Mouse (Mus musculus): ENCODE data around the gene Sdhc.
"Not testable (repeated sequence)": the region's sequence is repeated elsewhere in the genome, so short reads cannot be mapped to it uniquely, and the experiment has no call there.

The Sdhc gene

GRCm38 (mm10) chr1:171078419-171078818 is 72.0 kb downstream of the Sdhc start:
- DNase-seq = not testable (repeated sequence)

GRCm38 (mm10) chr1:171077955-171078354 is 72.4 kb downstream of the Sdhc start:
- peak; percentile 58 for DNase-seq

DNA sequence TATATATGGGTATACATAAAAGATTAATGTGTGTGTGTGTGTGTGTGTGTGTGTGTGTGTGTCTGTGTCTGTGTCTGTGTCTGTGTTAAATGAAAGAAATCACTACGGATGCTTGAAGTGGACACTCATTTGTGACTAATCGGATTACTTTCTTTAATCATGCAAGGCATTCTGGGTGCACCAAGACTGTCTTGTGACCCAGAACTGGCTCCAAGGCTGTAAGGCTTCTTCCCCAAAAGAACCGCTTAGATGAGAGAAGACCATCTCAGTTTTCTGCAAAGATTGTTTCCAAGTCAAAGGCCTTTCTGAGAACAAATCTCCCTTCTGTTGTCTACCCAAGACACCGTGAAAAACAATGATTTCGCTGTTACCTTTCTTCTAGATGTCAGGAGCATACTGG is 73.2 kb downstream of the Sdhc start:
- DNase-seq = not testable (repeated sequence)

All from right cerebral cortex, postnatal 25 days (tissue).